Mouse (Mus musculus): Measurements from ENCODE around the gene Gemin6.

GRCm38 (mm10) chr17:80254421-80254820, 30.2 kb downstream of the Gemin6 start:
- TF ChIP-seq CTCF (IDR thresholded peaks at IDR 0.05 in 2 of 3, conservative IDR thresholded peaks at IDR 0.05 in 1 of 3; ENCODE audit: control insufficient read depth in 1 of 3, insufficient read depth in 1 of 3, low read depth in 2 of 3, low read length in 3 of 3, poor library complexity in 1 of 3, severe bottlenecking in 1 of 3) (no peak), SIN3A (IDR thresholded peaks at IDR 0.05; ENCODE audit: low read length) (no peak), USF2 (IDR thresholded peaks at IDR 0.05; ENCODE audit: borderline replicate concordance in 1 of 2, insufficient read depth in 1 of 2, low read depth in 1 of 2, low read length in 2 of 2) (no peak), MYB (IDR thresholded peaks at IDR 0.05; ENCODE audit: low read depth, low read length) (no peak), CHD2 (IDR thresholded peaks at IDR 0.05; ENCODE audit: low read length) (no peak), GABPA (IDR thresholded peaks at IDR 0.05; ENCODE audit: low read depth, low read length) (no peak), MAZ (IDR thresholded peaks at IDR 0.05; ENCODE audit: low read depth, low read length) (no peak), CHD1 (IDR thresholded peaks at IDR 0.05; ENCODE audit: low read depth, low read length) (no peak), POLR2A (IDR thresholded peaks at IDR 0.05; ENCODE audit: control insufficient read depth in 1 of 2, insufficient read depth in 1 of 2, low read depth in 1 of 2, low read length in 2 of 2, poor library complexity in 1 of 2) (no peak), GATA1 (IDR thresholded peaks at IDR 0.05; ENCODE audit: low read depth, low read length) (no peak), ZMIZ1 (IDR thresholded peaks at IDR 0.05; ENCODE audit: low read depth, low read length) (no peak), NELFE (IDR thresholded peaks at IDR 0.05; ENCODE audit: low read depth, low read length) (no peak), KAT2A (conservative IDR thresholded peaks at IDR 0.05; ENCODE audit: low read depth, low read length) (no peak)
